Mouse (Mus musculus) heart, adult 2 months (tissue): Measurements from ENCODE around the gene Cryab. TPM values are rescaled to one million over a fixed set of nuclear protein-coding genes. Genes with fewer than 3 reads are reported as not detected.
A peak's percentile ranks its signal among the peaks of the same experiment; 100 is the strongest.

Experiments used
- DNase-seq, 2 experiments: peaks; one replicate each; pipeline ENCODE4 v3.0.0; 2021
- H3K27ac ChIP-seq: fragments of 200-600 bp; 2 replicates; pipeline ENCODE4 v1.8.1; 2022
- H3K27me3 ChIP-seq: fragments of 200-500 bp; 2 replicates; pipeline ENCODE4 v1.6.1; 2012; ENCODE audit warnings: mild to moderate bottlenecking, low read length, inconsistent platforms, mixed read lengths; ENCODE audit not compliant: control insufficient read depth, insufficient read depth
- H3K36me3 ChIP-seq: fragments of 200-500 bp; 2 replicates; pipeline ENCODE4 v1.6.1; 2012; ENCODE audit warnings: low read length, inconsistent platforms; ENCODE audit not compliant: control insufficient read depth, insufficient read depth
- H3K4me1 ChIP-seq: fragments of 200-500 bp; 2 replicates; pipeline ENCODE4 v1.6.1; 2011; ENCODE audit warnings: low read length; ENCODE audit not compliant: control insufficient read depth, insufficient read depth
- H3K4me3 ChIP-seq: fragments of 200-600 bp; 2 replicates; pipeline ENCODE4 v1.8.1; 2022
- H3K79me2 ChIP-seq: fragments of 200-500 bp; replicated peaks from 2 replicates; pipeline ENCODE4 v1.6.1; 2012; ENCODE audit warnings: mild to moderate bottlenecking, inconsistent platforms, low read length, moderate library complexity, mixed read lengths; ENCODE audit not compliant: control insufficient read depth, insufficient read depth
- H3K9ac ChIP-seq: fragments of 200-500 bp; 2 replicates; pipeline ENCODE4 v1.6.1; 2012; ENCODE audit warnings: low read depth, mild to moderate bottlenecking, control low read depth, inconsistent platforms, low read length, mixed read lengths
- CTCF ChIP-seq: fragments of 200-600 bp; IDR thresholded peaks from 2 replicates; pipeline ENCODE4 v1.8.1; 2022; ENCODE audit warnings: antibody characterized with exemption, mild to moderate bottlenecking, moderate library complexity
- EP300 ChIP-seq: fragments of 200-500 bp; IDR thresholded peaks from 2 replicates; pipeline ENCODE4 v1.6.1; 2011; ENCODE audit warnings: low read depth, low read length, control low read depth; ENCODE audit not compliant: insufficient read depth
- POLR2A ChIP-seq: fragments of 200-500 bp; IDR thresholded peaks from 2 replicates; pipeline ENCODE4 v1.6.1; 2011; ENCODE audit warnings: mild to moderate bottlenecking, low read depth, low read length, control low read depth; ENCODE audit not compliant: insufficient read depth
- WGBS: fragments of 180-500 bp; shearing (Covaris S2); methylation state at CpG from one replicate; pipeline ENCODE4 v1.1.7; 2018; 5-methylcytosine and 5-hydroxymethylcytosine counted together
- intact Hi-C: fragments of 180-260 bp; cut with DNase I; formaldehyde crosslinking; loops from one replicate; pipeline ENCODE4 v1.15.1; 2025
- polyA plus RNA-seq: library from polyadenylated mRNA; depleted of rRNA; stranded (reverse); fragments of >200 nt; gene quantifications from 2 replicates; pipeline ENCODE4 v1.2.3, GENCODE M21; 2012
- total RNA-seq, 2 experiments: library from RNA; stranded (reverse); gene quantifications; 2 replicates each; pipeline ENCODE4 v1.2.3; 2021

The Cryab gene
- total and polyA plus RNA-seq, 3 experiments, result 2,783 to 4,349 (median 3,339) TPM

DNA sequence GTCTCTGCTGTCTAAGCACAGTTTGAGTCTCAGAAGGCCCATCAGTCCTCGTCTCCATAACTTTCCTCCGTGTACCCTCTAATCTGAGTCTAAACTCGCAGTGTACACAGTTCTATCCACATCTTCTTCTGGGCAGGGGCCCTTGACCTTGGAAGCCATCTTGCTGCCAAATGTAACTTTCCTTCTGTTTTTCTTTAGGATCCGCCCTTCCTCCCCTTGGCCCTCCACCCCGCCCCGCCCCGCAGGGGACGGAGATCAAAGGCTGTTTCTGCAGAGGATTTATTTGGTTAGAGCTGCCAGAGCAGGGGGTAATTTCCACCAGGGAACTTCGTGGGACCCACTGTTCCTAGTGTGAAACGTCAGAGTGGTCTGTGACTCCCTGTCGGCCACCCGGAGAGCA is 30.1 kb upstream of the Cryab start:
- no peak overlapping the region for H3K27ac ChIP-seq
- 48% methylated on average over 12 of the region's 12 CpGs for WGBS
- intact Hi-C loops, result loop anchor here (5.0 kb wide), 1 partner anchor 1106 kb away; no protein-coding TSS in a partner anchor

DNA sequence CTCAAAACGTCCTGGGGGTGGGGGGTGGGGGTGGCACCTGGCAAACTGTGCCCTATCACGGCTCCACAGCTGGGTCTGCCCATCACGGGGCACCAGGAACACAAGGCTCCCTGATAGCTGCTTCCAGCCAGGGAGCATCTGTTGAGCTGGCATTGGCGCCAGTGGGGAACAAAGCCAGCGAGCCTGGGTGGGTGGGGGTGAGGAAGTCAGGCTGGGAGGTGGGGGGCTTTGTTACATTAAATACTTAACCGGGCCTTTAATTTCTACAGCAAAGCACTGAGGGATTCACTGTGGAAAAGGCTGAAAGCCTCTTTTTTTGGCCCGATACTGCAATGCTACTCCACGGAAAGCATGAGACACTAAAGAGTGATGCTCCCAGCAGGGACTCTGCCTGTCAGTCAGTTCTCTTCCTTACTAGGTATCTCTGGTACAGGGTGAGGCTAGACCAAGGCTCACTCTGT is 28.6 kb upstream of the Cryab start:
- Histone ChIP-seq H3K4me1 (peaks cover 2% of the 10 kb centered on the region), H3K4me3 (no peak overlapping the region), H3K79me2 (no peaks in the 10 kb centered on the region), H3K27me3 (no peaks in the 10 kb centered on the region), H3K27ac (peak overlapping the region; percentile 72), H3K36me3 (0 out of 2 replicates have a peak, but pooled peaks cover 2% of the 10 kb centered on the region), H3K9ac (no peak overlapping the region)
- intact Hi-C loops, result loop anchor here (5.0 kb wide), 1 partner anchor 1105 kb away; no protein-coding TSS in a partner anchor
- TF ChIP-seq POLR2A (no peak), CTCF (no peak), EP300 (peak; percentile 53; the same call in 1 of the 2 replicates)
- 33% methylated on average over 8 of the region's 8 CpGs for WGBS
- no peak for DNase-seq

More for the DNA sequence above, 30.1 kb upstream of the Cryab start:
- Histone ChIP-seq H3K9ac (no peak overlapping the region), H3K36me3 (0 out of 2 replicates have a peak, but pooled peaks cover 2% of the 10 kb centered on the region), H3K79me2 (no peaks in the 10 kb centered on the region), H3K4me3 (no peak overlapping the region), H3K4me1 (peaks cover 2% of the 10 kb centered on the region), H3K27me3 (no peaks in the 10 kb centered on the region)
- TF ChIP-seq EP300 (no peak), POLR2A (no peak), CTCF (no peak)
- no peak for DNase-seq

DNA sequence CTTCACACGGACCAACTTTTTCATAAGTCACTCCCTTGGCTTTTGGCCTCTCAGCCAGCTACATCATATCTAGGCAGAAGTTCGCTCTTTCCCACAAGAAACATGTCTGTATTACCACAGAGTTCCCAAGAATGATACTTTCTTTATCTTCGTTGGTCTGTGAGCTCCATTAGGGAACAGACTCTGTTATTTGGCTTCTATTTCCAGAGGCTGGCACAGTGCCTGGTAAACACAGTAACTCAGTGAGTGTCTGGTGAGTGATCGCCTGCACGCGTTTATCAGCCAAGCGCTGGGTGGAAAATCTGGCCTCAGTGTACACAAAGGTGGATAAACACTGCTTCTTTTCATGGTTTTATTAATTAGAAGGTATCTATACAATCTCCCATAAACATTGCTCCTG is 27.7 kb upstream of the Cryab start:
- peak overlapping the region; percentile 72 for H3K27ac ChIP-seq
- no peaks in the 10 kb centered on the region for H3K79me2 ChIP-seq
- peak overlapping the region; percentile 30 for H3K4me3 ChIP-seq
- H3K4me1 ChIP-seq, result peaks cover 6% of the 10 kb centered on the region
- H3K27me3 ChIP-seq, result no peaks in the 10 kb centered on the region
- 0 out of 2 replicates have a peak, but pooled peaks cover 2% of the 10 kb centered on the region for H3K36me3 ChIP-seq
- peak overlapping the region; percentile 18 for H3K9ac ChIP-seq
- intact Hi-C loops, result loop anchor here (5.0 kb wide), 1 partner anchor 1104 kb away; no protein-coding TSS in a partner anchor
- 13% methylated on average over 7 of the region's 7 CpGs for WGBS
- TF ChIP-seq CTCF (no peak), POLR2A (peak; percentile 28; the same call in 1 of the 2 replicates), EP300 (no peak)
- peak; percentile 63 to 77 for DNase-seq

DNA sequence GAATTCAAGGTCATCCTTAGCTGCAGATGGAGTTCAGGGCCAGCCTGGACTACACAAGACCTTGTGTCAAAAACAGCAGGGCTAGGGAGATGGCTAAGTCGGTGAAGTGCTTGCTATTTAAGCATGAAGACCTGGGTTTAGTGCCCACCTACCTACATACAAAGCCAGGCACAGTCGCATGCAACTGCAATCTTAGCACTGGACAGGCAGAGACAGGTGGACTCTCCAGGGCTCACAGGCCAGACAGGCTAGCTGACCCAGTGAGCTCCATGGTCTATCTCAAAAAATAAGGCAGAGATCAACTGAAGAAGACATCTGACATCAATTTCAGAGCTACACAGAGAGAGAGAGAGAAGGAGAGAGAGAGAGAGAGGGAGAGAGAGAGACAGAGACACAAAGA is 27.0 kb upstream of the Cryab start:
- TF ChIP-seq EP300 (no peak), CTCF (no peak), POLR2A (no peak)
- Histone ChIP-seq H3K4me1 (peaks cover 6% of the 10 kb centered on the region), H3K27ac (peak overlapping the region; percentile 72; the same call in 1 of the 2 replicates), H3K27me3 (no peaks in the 10 kb centered on the region), H3K9ac (no peak overlapping the region), H3K4me3 (no peak overlapping the region), H3K79me2 (no peaks in the 10 kb centered on the region), H3K36me3 (0 out of 2 replicates have a peak, but pooled peaks cover 2% of the 10 kb centered on the region)
- 64% methylated on average over 2 of the region's 2 CpGs for WGBS
- DNase-seq, result no peak
- intact Hi-C loops, result loop anchor here (5.0 kb wide), 1 partner anchor 1103 kb away; no protein-coding TSS in a partner anchor

DNA sequence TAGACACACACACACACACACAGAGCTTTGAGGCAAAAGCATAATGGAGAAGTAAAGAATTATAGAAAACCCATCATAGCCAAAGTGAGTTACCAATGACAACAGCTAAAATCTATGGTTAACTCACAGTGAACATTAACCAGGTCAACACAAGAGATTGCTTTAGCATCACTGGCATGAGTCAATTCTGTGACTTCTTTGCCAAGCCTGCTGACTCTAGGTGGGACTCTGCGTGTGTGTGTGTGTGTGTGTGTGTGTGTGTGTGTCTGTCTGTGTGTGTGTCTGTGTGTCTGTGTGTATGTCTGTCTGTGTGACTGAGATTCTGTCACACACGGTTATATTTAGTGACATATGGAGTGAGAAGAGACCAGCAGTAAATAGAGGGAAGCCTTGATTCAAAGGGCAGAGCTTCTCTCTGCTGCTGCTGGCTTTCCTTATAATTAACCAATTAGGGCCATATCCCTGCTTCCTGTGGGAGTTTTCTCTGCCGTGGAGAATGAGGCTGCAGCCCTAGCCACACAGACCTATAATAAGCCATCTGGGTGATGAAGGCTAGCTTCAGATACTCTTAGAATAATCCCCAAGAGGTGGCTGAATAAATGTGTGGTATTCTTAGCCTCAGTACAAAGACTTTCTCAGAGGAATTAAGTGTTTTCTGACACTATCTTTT is 26.3 kb upstream of the Cryab start:
- WGBS, result 39% methylated on average over 3 of the region's 3 CpGs
- H3K4me1 ChIP-seq, result peaks cover 6% of the 10 kb centered on the region

More for the DNA sequence above, 26.3 kb upstream of the Cryab start:
- no peak for TF ChIP-seq EP300
- no peak for TF ChIP-seq CTCF
- no peak for TF ChIP-seq POLR2A
- Histone ChIP-seq H3K27ac (peak overlapping the region; percentile 26), H3K4me3 (no peak overlapping the region), H3K36me3 (0 out of 2 replicates have a peak, but pooled peaks cover 2% of the 10 kb centered on the region), H3K9ac (no peak overlapping the region), H3K79me2 (no peaks in the 10 kb centered on the region), H3K27me3 (no peaks in the 10 kb centered on the region)
- no peak for DNase-seq
- intact Hi-C loops, result loop anchor here (5.0 kb wide), 1 partner anchor 1103 kb away; no protein-coding TSS in a partner anchor
